Mouse (Mus musculus): Measurements from ENCODE around the gene Parp3. TPM values are rescaled to one million over a fixed set of nuclear protein-coding genes. Genes with fewer than 3 reads are reported as not detected.
"Not testable (repeated sequence)": the region's sequence is repeated elsewhere in the genome, so short reads cannot be mapped to it uniquely, and the experiment has no call there.

The Parp3 gene
- polyA plus RNA-seq (2015; fragmentation: Nextera tagmentation; extraction: Ambion mirVana), result 6.1 and 8.5 TPM in 2 replicates

DNA sequence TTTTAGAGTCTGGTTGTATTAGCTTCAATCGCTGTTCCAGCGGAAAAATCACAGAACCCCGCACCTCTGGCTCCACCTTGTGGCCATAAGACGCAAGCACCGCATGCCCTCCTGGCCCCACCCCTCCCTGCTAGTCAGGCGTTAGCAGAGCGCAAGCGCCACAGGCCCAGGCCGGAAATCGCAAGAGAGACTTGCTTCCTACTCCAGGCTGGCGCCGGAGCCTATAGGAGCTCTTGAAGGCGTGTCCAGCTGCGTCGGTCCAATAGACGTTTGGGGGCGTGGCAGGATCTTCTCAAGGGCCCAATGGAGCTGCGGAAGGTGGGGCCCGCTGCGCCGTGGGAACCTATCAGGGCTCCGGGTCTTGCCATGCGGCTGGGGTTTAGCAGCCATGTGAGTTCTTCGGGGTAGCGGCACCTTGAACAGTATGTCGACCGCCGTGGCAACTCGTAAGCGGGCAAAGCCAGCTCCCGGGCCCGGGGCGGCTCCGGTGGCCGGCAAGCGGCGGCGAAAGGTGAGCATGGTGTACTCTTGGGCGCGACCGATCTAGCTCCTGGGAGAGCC, at the start of gene Parp3:
TSS of gene Parp3 (minus strand) at position 26 of the 561 bp plus-strand sequence.
- Histone ChIP-seq H3K4me3 (peak within 1 kb of the TSS; percentile 82), H3K4me2 (peak within 1 kb of the TSS; percentile 92), H3K9ac (peak within 1 kb of the TSS; percentile 54), H3K9me3 (no peaks in the 10 kb centered on the region), H3K36me3 (peaks cover 28% of the 10 kb centered on the region), H3K27me3 (peaks cover 3% of the 10 kb centered on the region; the same call in 1 of the 2 replicates), H3K4me1 (peaks cover 47% of the 10 kb centered on the region), H3K27ac (peak within 1 kb of the TSS; percentile 87)
- WGBS, result under 1% methylated on average over 41 of the region's 41 CpGs
- peak; percentile 97 for ATAC-seq (ENCODE audit: insufficient number of reproducible peaks, low FRiP score, low TSS enrichment, low read depth)

DNA sequence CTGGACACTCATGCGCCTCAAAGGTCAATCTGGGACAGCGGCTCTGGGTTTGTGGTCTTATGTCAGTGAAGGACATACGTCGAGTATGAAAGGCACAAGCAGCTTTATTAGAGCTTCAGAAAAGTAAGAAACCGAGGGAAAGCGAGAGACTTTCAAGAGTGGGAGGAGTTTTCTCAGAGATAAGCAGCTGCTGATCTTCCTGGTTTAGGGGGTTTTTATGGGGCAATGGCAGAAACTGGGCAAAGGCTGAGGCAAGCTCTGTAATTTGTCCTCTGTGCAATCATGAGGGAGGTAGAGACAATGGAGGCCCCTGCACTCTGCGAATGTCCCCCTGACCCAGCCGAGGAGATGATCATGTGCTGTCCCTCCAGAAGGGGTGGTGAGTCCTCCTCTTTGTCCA, 43.2 kb upstream of the Parp3 start:
- WGBS, result 74% methylated on average over 8 of the region's 8 CpGs
- H3K9me3 ChIP-seq, result no peaks in the 10 kb centered on the region
- no peak for ATAC-seq (ENCODE audit: insufficient number of reproducible peaks, low FRiP score, low TSS enrichment, low read depth)
- H3K4me3 ChIP-seq, result no peak overlapping the region
- no peaks in the 10 kb centered on the region for H3K4me1 ChIP-seq
- no peak overlapping the region for H3K9ac ChIP-seq
- no peak overlapping the region for H3K4me2 ChIP-seq
- H3K27me3 ChIP-seq, result no peaks in the 10 kb centered on the region
- no peaks in the 10 kb centered on the region for H3K36me3 ChIP-seq
- H3K27ac ChIP-seq, result no peak overlapping the region

GRCm38 (mm10) chr9:106519433-106519832, 42.7 kb upstream of the Parp3 start:
- Histone ChIP-seq H3K4me2 (no peak overlapping the region), H3K27me3 (no peaks in the 10 kb centered on the region), H3K9me3 (no peaks in the 10 kb centered on the region), H3K36me3 (no peaks in the 10 kb centered on the region), H3K9ac (no peak overlapping the region), H3K4me3 (no peak overlapping the region), H3K27ac (no peak overlapping the region), H3K4me1 (no peaks in the 10 kb centered on the region)
- 57% methylated on average over 2 of the region's 2 CpGs for WGBS
- no peak for ATAC-seq (ENCODE audit: insufficient number of reproducible peaks, low FRiP score, low TSS enrichment, low read depth)

GRCm38 (mm10) chr9:106514273-106514672, 37.5 kb upstream of the Parp3 start, which contains the start of gene Iqcf5:
Iqcf5 (plus strand) TSS chr9:106514573.
- Histone ChIP-seq H3K27ac (no peak within 1 kb of the TSS), H3K36me3 (no peaks in the 10 kb centered on the region), H3K9me3 (no peaks in the 10 kb centered on the region), H3K4me3 (no peak within 1 kb of the TSS), H3K27me3 (no peaks in the 10 kb centered on the region), H3K4me2 (no peak within 1 kb of the TSS), H3K9ac (no peak within 1 kb of the TSS), H3K4me1 (no peaks in the 10 kb centered on the region)
- ATAC-seq (ENCODE audit: insufficient number of reproducible peaks, low FRiP score, low TSS enrichment, low read depth), result no peak
- 82% methylated on average over 4 of the region's 4 CpGs for WGBS

GRCm38 (mm10) chr9:106513566-106513965, 36.8 kb upstream of the Parp3 start:
- Histone ChIP-seq H3K27me3 (no peaks in the 10 kb centered on the region), H3K4me2 (no peak overlapping the region), H3K9ac (no peak overlapping the region), H3K36me3 (no peaks in the 10 kb centered on the region), H3K4me1 (no peaks in the 10 kb centered on the region), H3K27ac (no peak overlapping the region), H3K9me3 (no peaks in the 10 kb centered on the region), H3K4me3 (no peak overlapping the region)
- 56% methylated on average over 6 of the region's 6 CpGs for WGBS
- no peak for ATAC-seq (ENCODE audit: insufficient number of reproducible peaks, low FRiP score, low TSS enrichment, low read depth)

DNA sequence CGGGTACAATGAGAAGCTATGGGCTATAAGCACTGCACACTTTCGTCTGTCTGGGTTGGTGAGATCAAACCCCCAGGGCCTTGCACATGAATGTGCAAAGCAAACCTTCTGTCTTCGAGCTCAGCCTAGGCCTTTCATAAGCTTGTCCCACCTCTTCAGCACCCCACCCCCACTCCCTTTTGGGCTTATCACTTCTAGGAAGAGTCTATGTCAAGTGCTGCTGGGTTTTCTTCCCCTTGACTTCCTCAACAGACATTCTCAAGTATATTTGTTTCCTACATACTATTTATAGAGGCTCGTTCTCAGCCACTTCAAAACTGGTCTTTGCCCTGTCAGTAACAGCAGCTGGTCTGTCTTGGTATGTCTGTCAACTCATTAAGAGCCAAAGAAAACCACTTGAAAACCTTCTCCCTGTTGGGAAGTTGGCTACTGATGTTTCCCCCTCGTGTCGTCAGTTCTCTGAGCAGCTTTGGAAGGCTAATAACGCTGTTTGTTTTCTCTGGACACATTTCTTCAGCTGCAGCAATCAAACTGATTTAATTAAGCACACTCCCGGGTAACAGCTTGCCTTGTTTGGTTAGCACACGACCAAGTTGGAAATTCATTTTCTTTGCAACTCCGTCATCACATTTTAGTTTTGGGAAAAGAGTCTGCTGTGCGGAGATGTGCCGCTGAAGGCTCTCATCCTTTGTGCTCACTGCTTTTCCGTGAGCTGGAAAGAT, 36.1 kb upstream of the Parp3 start:
- no peaks in the 10 kb centered on the region for H3K9me3 ChIP-seq
- H3K4me3 ChIP-seq, result no peak overlapping the region
- WGBS, result 56% methylated on average over 13 of the region's 13 CpGs
- H3K36me3 ChIP-seq, result no peaks in the 10 kb centered on the region
- no peak overlapping the region for H3K9ac ChIP-seq
- no peak overlapping the region for H3K27ac ChIP-seq
- no peaks in the 10 kb centered on the region for H3K4me1 ChIP-seq
- no peaks in the 10 kb centered on the region for H3K27me3 ChIP-seq
- no peak overlapping the region for H3K4me2 ChIP-seq
- ATAC-seq (ENCODE audit: insufficient number of reproducible peaks, low FRiP score, low TSS enrichment, low read depth), result no peak

GRCm38 (mm10) chr9:106509356-106509755, 32.6 kb upstream of the Parp3 start:
- Histone ChIP-seq H3K9me3 (no peaks in the 10 kb centered on the region), H3K4me1 (no peaks in the 10 kb centered on the region), H3K27ac (no peak overlapping the region), H3K36me3 (no peaks in the 10 kb centered on the region), H3K9ac (no peak overlapping the region), H3K4me3 (no peak overlapping the region), H3K4me2 (no peak overlapping the region), H3K27me3 (no peaks in the 10 kb centered on the region)
- ATAC-seq (ENCODE audit: insufficient number of reproducible peaks, low FRiP score, low TSS enrichment, low read depth), result no peak
- 88% methylated on average over 10 of the region's 10 CpGs for WGBS

GRCm38 (mm10) chr9:106504246-106504645, 27.5 kb upstream of the Parp3 start:
- ATAC-seq (ENCODE audit: insufficient number of reproducible peaks, low FRiP score, low TSS enrichment, low read depth), result no peak
- Histone ChIP-seq H3K27me3 (no peaks in the 10 kb centered on the region), H3K27ac (no peak overlapping the region), H3K9ac (no peak overlapping the region), H3K36me3 (no peaks in the 10 kb centered on the region), H3K4me1 (no peaks in the 10 kb centered on the region), H3K4me2 (no peak overlapping the region), H3K9me3 (no peaks in the 10 kb centered on the region), H3K4me3 (no peak overlapping the region)
- WGBS, result 75% methylated on average over 6 of the region's 6 CpGs

DNA sequence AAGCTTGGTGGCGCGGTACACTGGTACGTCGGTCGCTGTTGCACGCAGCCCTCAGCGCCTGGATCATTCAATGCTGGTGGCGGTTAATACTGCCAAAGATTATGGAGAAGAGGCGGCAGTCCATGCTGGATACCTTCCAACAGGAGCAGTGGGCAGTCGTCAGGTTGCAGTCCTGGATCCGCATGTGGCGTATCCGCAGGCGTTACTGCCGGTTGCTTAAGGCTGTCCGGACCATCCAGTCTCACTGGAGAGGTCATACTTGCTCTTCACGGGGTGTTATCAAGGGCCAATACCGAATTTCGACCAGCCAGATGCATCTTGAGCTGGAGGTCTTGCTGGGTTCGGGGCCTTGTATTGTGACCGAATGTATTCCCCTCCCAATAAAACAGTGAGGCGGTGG, 25.1 kb upstream of the Parp3 start:
- 87% methylated on average over 22 of the region's 22 CpGs for WGBS
- H3K36me3 ChIP-seq, result no peaks in the 10 kb centered on the region
- no peak overlapping the region for H3K4me3 ChIP-seq
- H3K27me3 ChIP-seq, result no peaks in the 10 kb centered on the region
- H3K9ac ChIP-seq, result no peak overlapping the region
- ATAC-seq (ENCODE audit: insufficient number of reproducible peaks, low FRiP score, low TSS enrichment, low read depth), result no peak
- no peak overlapping the region for H3K4me2 ChIP-seq
- H3K9me3 ChIP-seq, result no peaks in the 10 kb centered on the region
- H3K27ac ChIP-seq, result no peak overlapping the region
- no peaks in the 10 kb centered on the region for H3K4me1 ChIP-seq

DNA sequence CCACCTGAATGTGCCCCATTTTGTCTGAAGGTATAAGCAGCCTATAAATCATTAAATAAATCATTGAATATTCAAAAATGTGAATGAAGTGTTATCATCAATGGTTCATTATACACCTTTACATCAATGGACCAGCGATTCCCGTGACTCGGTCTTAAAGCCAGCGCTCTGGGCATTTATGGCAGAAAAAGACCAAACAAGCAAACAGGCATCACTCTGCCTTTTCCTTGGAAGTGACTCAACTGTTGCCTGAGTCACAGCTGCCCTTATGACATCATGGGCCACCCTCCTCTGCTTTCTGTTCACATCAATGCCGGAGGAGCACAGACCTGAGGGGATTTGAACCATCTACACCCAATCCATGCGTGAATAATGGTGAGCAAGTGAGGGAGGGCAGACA, 22.9 kb upstream of the Parp3 start, which contains the start of gene Iqcf1:
TSS of gene Iqcf1 (plus strand) at position 301 of the 400 bp plus-strand sequence.
- Histone ChIP-seq H3K4me3 (no peak within 1 kb of the TSS), H3K4me1 (no peaks in the 10 kb centered on the region), H3K27me3 (no peaks in the 10 kb centered on the region), H3K9ac (no peak within 1 kb of the TSS), H3K9me3 (no peaks in the 10 kb centered on the region), H3K36me3 (no peaks in the 10 kb centered on the region), H3K4me2 (no peak within 1 kb of the TSS), H3K27ac (no peak within 1 kb of the TSS)
- WGBS, result 94% methylated on average over 6 of the region's 6 CpGs
- ATAC-seq (ENCODE audit: insufficient number of reproducible peaks, low FRiP score, low TSS enrichment, low read depth), result no peak

DNA sequence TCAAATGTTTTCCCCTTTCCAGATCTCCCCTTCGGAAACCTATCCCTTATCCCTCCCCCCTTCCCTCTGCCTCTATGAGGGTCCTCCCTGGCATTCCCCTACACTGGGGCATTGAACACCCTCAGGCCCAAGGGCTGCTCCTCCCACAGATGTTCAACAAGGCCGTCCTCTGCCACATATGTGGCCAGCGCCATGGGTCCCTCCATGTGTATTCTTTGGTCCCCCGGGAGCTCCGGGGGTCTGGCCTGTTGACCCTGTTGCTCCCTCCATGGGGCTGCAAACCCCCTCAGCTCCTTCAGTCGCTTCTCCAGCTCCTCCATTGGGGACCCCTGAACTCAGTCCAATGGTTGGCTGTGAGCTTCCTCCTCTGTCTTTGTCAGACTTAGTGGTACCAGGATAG, 10.9 kb upstream of the Parp3 start:
- 88% methylated on average over 6 of the region's 6 CpGs for WGBS

GRCm38 (mm10) chr9:106485076-106485475, 8.3 kb upstream of the Parp3 start:
- Histone ChIP-seq H3K4me3 (no peak overlapping the region), H3K36me3 (peaks cover 61% of the 10 kb centered on the region), H3K4me2 (no peak overlapping the region), H3K9ac (no peak overlapping the region), H3K9me3 (no peaks in the 10 kb centered on the region), H3K4me1 (no peaks in the 10 kb centered on the region), H3K27ac (no peak overlapping the region), H3K27me3 (no peaks in the 10 kb centered on the region)
- WGBS, result 80% methylated on average over 10 of the region's 10 CpGs
- ATAC-seq (ENCODE audit: insufficient number of reproducible peaks, low FRiP score, low TSS enrichment, low read depth), result no peak

More for the DNA sequence above, 10.9 kb upstream of the Parp3 start:
- not testable (repeated sequence) for H3K4me1 ChIP-seq; H3K4me2 ChIP-seq; H3K9me3 ChIP-seq; ATAC-seq (ENCODE audit: insufficient number of reproducible peaks, low FRiP score, low TSS enrichment, low read depth); H3K27me3 ChIP-seq; H3K27ac ChIP-seq; H3K9ac ChIP-seq; H3K4me3 ChIP-seq
- peaks cover 39% of the 10 kb centered on the region for H3K36me3 ChIP-seq
